Mouse (Mus musculus) bone marrow, adult 2 months (tissue): ENCODE measurements at regions not wholly inside any gene's neighbourhood (a gene's known extent, or its start where the extent isn't known, plus 50 kb on each side); places are given as distances from the start of the nearest gene placed in this dataset.

Experiments used
- H3K27ac ChIP-seq: fragments of 200-500 bp; 2 replicates; pipeline ENCODE4 v1.5.1; 2012; ENCODE audit warnings: low read depth, mild to moderate bottlenecking, control low read depth, inconsistent platforms, low read length; ENCODE audit not compliant: control insufficient read depth, poor library complexity, insufficient read depth
- H3K4me1 ChIP-seq: fragments of 200-500 bp; 2 replicates; pipeline ENCODE4 v1.6.1; 2011; ENCODE audit warnings: low read length; ENCODE audit not compliant: control insufficient read depth, insufficient read depth
- H3K4me3 ChIP-seq: fragments of 200-500 bp; replicated peaks from 2 replicates; pipeline ENCODE3; 2011; ENCODE audit warnings: mild to moderate bottlenecking, low read depth, low read length, control low read depth; ENCODE audit not compliant: control insufficient read depth
- CTCF ChIP-seq: fragments of 200-500 bp; IDR thresholded peaks from 2 replicates; pipeline ENCODE4 v1.5.1; 2011; ENCODE audit warnings: low read length, control low read depth; ENCODE audit not compliant: control insufficient read depth, insufficient read depth
- POLR2A ChIP-seq: fragments of 200-500 bp; IDR thresholded peaks from 2 replicates; pipeline ENCODE4 v1.6.1; 2011; ENCODE audit warnings: low read depth, mild to moderate bottlenecking, control low read depth, low read length, borderline replicate concordance; ENCODE audit not compliant: control insufficient read depth
- WGBS: fragments of 180-500 bp; shearing (Covaris S2); methylation state at CpG from one replicate; pipeline ENCODE4 v1.1.7; 2018; 5-methylcytosine and 5-hydroxymethylcytosine counted together

- Histone ChIP-seq H3K27ac (no peak overlapping the region), H3K4me3 (no peak overlapping the region), H3K4me1 (no peaks in the 10 kb centered on the region; the same call in 1 of the 2 replicates)
- WGBS, result 10% methylated on average over 9 of the region's 9 CpGs
- TF ChIP-seq POLR2A (no peak), CTCF (0 out of 2 replicates have a peak, but pooled peaks have one; percentile 10)
These were observed 95.7 kb upstream of the Hnrnpa3 start for GRCm38 (mm10) chr2:75563253-75563913.

DNA sequence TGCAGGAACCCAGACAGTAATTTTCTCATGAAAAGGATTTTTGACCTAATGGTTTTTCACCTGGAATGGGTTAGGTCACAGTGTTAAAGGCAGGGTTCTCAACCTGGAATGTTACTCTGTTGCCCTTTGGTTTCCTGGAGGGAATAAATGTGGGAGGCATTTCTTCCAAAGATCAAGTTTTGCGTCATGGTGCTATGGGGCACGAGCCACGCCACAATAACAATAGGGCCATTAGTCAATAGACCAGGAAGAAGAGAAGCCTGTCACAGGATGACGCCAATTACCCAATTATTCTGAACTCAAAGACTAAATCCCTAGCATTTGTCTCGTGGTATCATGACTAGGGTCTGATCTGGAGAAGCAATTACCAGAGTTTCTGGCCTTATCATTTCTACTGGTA, 94.3 kb upstream of the Hnrnpa3 start:
- H3K27ac ChIP-seq, result no peak overlapping the region
- TF ChIP-seq CTCF (no peak), POLR2A (no peak)
- WGBS, result 77% methylated on average over 5 of the region's 5 CpGs
- H3K4me3 ChIP-seq, result no peak overlapping the region
- no peaks in the 10 kb centered on the region for H3K4me1 ChIP-seq

DNA sequence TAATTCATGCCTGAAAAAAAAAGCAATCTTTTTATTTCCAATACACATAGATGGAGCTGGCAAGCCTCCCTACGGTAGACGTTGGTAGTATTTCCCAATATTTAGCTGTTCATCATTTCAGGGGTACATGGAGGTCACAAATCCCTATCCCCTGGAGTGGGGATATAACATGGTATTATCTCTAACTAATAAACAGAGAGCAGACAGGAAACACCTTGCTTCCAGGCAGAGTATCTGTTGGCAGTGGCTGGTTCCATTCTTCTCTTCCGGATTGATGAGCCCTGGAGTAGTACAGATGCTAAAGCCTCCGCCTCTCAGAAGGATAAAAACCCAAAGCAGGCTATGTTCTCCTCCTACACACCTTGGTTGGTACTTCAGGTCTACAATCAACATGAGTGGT, 91.9 kb upstream of the Hnrnpa3 start:
- TF ChIP-seq CTCF, result no peak
- TF ChIP-seq POLR2A, result no peak
- 65% methylated on average over 4 of the region's 4 CpGs for WGBS

DNA sequence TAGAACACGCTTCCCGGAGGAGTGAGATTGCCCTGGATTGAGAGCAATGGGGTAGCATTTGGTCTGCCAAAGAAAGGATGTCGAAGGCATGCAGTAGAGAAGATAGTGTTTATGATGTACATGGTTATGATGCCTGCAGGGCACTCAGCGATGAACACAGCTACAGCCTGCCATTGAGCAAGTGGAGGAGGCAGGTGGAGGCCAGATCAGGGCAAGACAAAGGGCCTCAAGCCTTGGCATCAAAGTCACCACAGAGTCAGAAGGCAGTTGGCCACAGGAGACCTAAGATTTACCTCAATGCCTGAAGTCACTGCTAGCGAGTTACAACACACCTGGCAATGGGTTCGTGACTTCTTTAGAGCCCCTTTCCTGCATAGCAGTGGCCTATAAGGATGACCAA, 89.3 kb upstream of the Hnrnpa3 start:
- no peak overlapping the region for H3K27ac ChIP-seq
- TF ChIP-seq CTCF, result no peak
- no peak for TF ChIP-seq POLR2A
- no peaks in the 10 kb centered on the region for H3K4me1 ChIP-seq
- no peak overlapping the region for H3K4me3 ChIP-seq
- 78% methylated on average over 6 of the region's 6 CpGs for WGBS

More for the DNA sequence above, 91.9 kb upstream of the Hnrnpa3 start:
- H3K4me1 ChIP-seq, result no peaks in the 10 kb centered on the region
- H3K4me3 ChIP-seq, result no peak overlapping the region
- H3K27ac ChIP-seq, result no peak overlapping the region

DNA sequence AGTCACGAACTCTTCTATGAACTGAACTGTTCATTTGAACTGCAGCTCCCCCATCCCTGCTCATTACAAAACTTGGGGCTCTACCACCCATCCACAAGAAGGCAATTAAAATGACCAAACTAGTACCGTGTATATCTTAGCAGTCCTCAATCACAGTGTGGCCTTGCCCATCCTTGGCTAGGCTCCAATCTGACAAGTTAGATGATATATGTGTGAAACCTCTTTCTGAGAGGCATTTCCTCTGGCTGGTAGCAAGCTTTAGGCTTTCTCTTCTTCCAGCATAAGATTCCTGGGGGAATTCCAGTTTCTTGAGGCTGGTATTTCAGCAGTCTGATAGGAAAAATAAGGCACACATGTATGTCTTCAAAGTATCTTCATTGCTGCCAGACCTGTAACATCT, 88.8 kb upstream of the Hnrnpa3 start:
- WGBS, result 66% methylated on average over 2 of the region's 2 CpGs
- TF ChIP-seq CTCF (no peak), POLR2A (no peak)

DNA sequence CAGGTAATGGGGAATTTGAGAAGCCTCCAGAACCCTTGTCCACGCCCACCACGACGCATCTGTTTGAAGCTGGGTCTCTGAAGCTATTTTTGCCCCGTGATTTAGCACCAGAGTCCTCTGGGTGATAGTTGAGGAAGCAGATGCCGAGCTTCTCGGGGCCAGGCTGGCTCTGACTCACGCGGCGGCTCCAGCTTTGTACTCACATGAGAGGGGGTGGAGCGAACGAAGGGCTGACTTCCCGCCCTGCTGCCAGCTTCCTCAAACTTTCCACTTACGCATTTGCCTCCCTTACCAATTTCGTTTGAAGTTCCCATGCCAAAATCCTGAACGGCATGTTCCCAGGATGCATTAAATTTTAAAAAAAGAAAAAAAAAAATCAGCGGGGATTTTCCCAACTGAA, 74.1 kb upstream of the Hnrnpa3 start:
- H3K4me3 ChIP-seq, result no peak overlapping the region

More for the DNA sequence above, 88.8 kb upstream of the Hnrnpa3 start:
- H3K27ac ChIP-seq, result no peak overlapping the region
- H3K4me1 ChIP-seq, result no peaks in the 10 kb centered on the region
- no peak overlapping the region for H3K4me3 ChIP-seq

DNA sequence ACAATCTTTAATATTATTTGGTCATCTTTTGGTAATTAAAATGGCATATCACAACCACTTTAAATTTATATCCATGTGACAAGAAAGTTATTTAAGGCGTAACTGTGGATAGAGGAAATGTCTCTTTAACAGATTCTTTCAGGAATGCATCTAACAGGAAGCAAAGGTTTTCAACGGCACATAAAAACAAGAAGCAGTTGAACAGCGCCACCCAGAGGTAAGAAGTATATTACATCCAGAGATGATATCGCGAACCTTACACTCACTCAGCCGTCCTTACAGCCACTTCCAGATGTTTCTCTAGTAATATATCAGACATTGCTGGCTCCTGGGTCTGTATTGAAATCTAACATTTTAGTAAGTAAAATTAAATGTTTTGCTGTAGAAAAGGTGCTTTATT, 70.5 kb upstream of the Hnrnpa3 start:
- TF ChIP-seq POLR2A (no peak), CTCF (no peak)
- Histone ChIP-seq H3K27ac (no peak overlapping the region), H3K4me1 (no peaks in the 10 kb centered on the region), H3K4me3 (no peak overlapping the region)
- WGBS, result 0% methylated on average over 6 of the region's 6 CpGs

More for the DNA sequence above, 74.1 kb upstream of the Hnrnpa3 start:
- under 1% methylated on average over 16 of the region's 16 CpGs for WGBS
- H3K4me1 ChIP-seq, result no peaks in the 10 kb centered on the region
- no peak for TF ChIP-seq CTCF
- TF ChIP-seq POLR2A, result no peak
- no peak overlapping the region for H3K27ac ChIP-seq

GRCm38 (mm10) chr2:75589452-75589851, 69.6 kb upstream of the Hnrnpa3 start:
- no peak overlapping the region for H3K27ac ChIP-seq
- H3K4me3 ChIP-seq, result no peak overlapping the region
- H3K4me1 ChIP-seq, result no peaks in the 10 kb centered on the region
- 5% methylated on average over 19 of the region's 19 CpGs for WGBS
- TF ChIP-seq CTCF (no peak), POLR2A (no peak)

- H3K27ac ChIP-seq, result no peak overlapping the region
- H3K4me1 ChIP-seq, result no peaks in the 10 kb centered on the region
- peak; percentile 96 for TF ChIP-seq CTCF
- no peak for TF ChIP-seq POLR2A
- no peak overlapping the region for H3K4me3 ChIP-seq
- 2% methylated on average over 10 of the region's 10 CpGs for WGBS
These were observed 68.9 kb upstream of the Hnrnpa3 start for GRCm38 (mm10) chr2:75590175-75590574.
